Mouse (Mus musculus) gastrocnemius, adult 18-20 months (tissue): ENCODE measurements at regions not wholly inside any gene's neighbourhood (a gene's known extent, or its start where the extent isn't known, plus 50 kb on each side); places are given as distances from the start of the nearest gene placed in this dataset.

Source experiments
- DNase-seq: peaks from one replicate; pipeline ENCODE4 v3.0.0; 2021; ENCODE audit warnings: low spot score

DNA sequence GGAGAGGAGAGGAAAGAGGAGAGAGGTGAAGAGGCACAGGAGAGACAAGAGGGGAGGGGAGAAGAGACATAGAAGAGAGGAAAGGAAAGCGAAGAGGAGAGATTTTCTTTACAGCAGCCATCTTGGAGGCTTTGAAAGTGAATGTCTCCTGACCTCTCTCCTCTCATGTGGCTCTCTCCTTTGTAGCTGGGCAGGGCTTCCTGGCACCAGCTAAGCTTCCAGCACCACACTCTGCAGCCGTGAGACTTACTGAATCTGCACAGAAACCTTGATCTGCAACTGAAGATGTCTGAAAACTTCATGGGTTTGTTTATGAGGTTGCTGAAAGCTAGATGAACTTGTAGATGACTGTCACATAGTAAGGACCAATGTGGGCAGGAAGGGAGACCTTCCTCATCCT, 471.6 kb upstream of the 3110018I06Rik start:
- DNase-seq, result no peak

DNA sequence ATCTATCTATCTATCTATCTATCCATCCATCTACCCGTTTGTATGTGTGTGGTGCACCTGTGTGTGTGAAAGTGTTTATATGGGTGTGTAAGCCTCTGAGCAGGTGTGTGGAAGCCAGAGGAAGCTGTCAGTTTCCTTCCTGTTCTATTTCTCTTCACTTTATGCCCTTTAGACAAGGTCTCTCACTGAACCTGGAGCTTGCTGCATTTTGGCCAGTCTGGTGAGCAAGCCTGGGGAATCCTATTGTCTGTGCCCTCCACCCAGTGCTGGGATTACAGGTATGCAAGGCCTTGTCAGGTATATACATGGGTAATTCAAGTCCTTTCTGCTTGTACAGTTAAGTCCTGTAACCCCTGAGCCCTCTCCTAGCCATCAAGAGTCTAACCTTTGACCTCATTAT, 466.6 kb upstream of the 3110018I06Rik start:
- no peak for DNase-seq

DNA sequence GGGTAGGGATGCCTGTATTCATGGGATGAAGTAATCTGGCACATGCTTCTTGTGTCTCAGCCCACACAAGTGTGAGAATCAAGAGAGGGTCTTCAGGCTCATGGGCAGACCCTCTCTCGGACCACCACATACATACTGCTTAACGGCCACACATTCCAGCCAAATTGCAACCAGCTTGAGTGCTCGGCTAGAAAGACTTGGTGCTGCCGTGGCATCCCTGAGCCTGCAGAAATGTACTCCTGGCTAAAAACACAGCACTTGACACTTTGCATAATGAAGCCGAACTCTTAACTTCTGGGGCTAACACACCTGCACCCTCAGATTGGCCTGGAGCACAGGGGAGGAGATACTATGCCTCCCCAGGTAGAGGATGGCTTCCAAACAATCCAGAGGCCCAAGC, 461.6 kb upstream of the 3110018I06Rik start:
- no peak for DNase-seq

DNA sequence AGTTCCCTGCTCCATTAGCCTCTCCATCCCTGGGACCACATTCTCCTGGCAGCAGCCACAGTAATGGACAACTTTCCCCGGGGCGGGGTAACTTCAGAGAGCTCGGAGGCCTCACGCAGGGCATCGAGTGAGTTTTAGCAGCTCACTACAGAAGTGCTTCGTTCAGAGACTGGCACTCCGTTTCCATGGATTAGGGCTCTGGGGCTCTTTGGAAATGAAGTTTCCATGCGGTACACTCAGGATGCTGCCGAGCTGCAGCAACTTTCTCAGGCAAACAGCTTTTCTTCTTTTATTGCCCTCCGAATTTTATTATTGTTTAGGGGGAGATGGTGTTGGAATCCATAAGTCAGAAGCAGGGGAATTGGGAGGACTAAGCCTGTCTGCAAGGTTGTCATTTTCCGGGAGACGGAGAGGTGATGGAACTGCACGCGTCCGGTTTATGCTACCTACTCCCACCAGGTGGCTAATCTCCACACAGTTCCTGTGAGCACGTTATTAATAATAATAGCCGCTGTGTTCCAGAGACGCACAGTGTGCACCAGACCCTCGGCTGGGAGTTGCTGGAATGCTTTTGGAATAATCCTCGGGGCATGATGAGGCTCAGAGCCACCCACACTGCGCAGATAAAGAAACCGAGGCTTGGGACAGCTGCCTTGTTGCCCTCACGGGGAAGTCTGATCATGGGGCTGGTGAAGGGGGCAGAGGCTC, 460.4 kb upstream of the 3110018I06Rik start:
- no peak for DNase-seq

DNA sequence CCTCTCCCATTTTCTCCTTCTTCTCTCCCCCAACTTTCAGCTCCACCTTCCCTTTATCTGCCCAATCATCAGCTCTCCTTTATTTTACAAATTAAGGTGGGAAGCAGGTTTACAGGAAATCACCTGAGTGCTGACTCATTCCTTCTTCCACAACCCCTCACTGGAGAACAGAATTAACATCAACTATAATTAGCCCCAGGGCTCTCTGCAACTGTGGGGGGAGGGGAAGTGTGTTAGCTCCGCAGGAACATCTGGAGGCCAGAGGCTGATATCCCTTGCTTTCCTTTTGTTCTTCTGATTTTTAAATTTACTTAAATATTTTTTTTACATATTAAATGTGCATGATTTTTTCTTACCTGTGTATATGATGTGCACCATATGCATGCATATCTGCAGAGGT, 459.4 kb upstream of the 3110018I06Rik start:
- DNase-seq, result no peak

DNA sequence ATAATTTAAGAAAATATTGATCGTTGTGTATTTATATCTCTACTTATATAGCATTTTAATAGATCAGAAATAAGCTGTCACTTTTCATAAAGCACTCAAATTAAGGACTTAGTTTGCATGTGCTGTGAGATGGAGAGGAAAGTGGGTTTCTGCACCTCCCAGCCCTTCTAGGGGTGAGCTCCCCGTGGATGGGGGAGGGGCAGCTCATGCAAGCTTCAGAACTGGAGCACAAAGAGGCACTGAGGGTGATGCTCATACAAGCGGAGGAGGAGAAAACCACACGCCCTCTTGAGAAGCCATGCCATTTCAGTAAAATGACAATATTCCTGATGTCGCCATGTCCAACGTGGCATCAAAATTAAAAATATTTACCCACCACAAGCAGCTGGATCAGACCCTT, 452.1 kb upstream of the 3110018I06Rik start:
- no peak for DNase-seq

DNA sequence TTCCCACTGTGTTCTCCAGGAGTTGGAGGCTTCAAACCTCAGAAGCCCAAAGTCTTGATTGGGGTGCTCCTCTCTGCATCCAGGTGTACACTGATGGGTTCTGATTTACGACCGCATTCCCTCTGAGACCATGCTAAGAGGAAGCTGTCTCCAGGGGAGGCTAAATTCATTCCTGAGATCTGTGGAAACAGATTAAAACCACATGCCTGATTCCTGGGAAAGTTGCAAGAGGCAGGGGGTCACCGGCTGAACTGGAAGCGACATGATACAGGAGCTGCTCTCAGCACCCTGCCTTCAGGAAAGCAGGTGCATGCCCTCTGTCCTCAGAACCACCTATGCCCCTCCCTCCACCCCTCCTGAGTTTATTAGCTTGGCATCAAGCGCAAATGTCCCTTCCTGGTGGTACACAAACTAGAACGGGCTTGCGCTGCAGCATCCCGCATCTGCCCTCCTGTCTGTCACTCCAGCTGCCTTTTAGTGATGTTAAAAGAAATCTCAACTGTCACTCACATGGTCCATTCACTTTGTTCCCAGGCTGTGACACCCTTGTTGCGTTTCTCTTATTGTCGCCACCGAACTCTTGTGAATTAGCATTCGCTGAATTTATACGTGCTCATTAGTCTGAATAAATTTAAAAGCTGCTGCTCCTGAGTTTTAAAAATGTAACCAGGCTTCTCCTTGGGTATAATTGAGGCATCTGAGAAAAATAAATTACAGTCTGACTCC, 446.3 kb upstream of the 3110018I06Rik start:
- no peak for DNase-seq

DNA sequence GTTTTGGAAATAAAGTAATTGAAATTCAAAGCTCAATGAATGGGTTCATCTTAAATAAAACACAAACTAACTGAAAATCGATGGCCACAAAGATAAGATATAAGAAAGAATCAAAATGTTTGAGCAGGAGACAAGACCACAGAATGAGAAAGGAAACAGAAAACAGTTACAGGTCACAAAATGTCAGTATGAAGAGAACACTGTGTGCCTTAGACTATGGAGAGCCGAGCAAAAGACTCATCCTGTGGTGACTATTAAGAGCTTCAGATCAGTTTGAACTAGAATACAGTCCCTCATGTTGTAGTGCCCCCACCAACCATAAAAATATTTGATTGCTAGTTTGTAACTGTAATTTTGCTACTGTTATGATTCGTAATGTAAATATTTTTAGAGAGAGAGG, 441.9 kb upstream of the 3110018I06Rik start:
- no peak for DNase-seq

DNA sequence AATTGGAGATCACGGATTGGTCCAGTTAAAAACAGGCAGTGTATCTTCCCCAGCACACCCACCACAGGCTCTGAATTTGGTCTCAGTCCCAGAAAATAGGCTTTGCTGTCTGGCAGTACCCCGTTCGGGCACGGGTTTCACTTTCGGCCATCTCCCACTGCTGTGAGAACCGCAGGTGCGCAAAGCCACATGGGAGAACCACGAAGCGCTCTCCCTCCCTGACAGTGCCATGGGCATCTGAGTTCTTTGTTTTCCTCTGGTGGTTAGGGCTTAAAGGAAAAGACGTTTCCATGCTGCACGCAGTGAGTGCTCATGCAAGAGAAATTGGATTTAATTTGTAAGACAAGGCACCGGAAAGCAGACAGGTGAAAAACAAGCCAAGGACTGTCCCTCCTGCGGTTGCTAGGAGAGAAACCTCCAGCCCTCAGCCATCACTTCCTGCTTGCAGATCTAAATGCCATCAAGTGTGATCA, 441.3 kb upstream of the 3110018I06Rik start:
- no peak for DNase-seq

DNA sequence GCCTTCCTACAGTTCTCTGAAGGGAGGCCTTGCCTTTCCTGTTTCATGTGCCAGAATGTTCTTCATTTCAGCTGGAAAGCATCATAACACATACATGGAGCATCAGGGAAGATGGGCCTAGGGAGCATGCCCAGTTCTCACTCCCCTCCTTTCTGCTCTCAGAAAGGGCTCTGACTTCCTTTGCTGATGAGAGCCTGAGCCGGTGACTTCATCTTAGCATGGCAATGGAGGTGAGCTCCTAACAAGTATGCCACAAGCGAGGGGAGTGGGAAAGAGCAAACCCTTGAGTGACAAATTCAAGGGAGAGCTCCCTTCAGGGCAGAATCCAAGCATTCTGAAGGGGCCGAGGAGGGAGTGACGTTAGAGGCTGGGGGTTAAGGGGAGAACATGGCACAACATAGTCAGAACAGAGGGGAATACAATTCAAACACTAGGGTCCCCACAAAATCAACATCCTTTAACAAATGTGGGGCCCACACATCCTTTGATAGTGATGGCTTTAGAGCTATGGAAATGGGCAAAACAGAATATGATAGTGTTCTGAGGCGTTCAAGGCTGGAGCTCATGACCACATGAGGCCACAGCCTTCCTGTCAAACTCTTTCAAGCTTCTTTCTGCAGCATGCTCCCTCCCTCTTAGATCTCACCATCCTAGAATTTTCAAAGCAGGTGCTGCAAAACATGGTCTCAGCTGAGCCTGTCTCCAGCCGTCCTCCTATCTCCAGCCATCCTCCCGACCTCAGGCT, 437.4 kb upstream of the 3110018I06Rik start:
- no peak for DNase-seq

DNA sequence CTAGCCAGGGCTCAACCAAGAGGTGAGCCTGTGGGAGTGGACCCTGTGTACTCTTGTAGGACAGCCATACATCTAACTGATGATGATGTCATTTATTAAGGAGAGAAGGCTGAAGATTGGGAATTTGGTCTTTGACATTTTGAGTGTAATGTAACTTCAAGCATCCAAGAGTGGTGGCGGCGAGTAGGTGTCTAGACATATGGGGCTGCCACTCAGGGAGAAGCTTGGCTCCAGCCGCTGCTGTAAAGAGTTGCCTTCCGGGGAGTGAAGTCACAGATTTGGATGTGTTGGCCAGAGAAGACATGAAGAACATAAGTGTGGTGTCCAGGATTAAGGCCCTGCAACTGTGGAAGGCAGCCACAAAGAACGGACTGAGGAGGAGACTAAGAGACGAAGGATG, 436.3 kb upstream of the 3110018I06Rik start:
- no peak for DNase-seq

DNA sequence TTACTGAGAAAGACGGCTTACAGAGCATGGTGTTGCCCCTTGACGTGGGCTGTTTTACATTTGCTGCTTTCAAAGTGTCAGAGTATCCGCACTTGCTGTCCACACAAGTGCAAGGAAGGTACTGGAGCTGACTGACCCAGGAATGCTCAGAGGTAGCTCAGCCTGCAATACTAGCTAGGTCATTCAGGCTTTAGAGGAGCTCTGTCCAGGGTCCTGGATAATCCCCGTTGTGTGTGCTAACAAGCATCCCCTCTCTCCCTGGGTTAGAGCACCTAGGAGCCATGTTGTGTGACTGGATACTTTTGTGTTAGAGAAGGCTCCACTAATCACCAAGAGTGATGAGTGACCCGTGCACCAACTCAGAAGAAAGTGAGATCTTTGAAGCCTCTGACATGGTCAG, 431.9 kb upstream of the 3110018I06Rik start:
- DNase-seq, result no peak

DNA sequence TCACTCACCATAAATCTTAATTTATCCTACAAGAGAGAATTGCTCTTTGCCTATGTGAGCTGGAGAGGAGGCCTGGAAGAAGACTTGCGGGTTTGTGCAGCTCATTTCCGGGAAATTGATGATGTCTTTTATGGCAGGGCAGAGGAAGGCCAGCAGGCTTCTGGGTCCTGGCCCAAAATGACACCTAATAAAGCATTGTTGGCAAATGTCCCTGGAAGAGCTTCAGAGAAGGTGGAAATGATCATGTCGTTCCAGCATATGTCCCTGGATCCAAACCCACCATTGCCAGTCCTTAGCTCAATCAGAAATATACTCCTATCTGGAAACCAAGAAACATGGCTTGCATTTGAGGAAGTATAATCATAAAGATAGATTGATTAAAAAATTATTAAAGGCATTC, 427.9 kb upstream of the 3110018I06Rik start:
- no peak for DNase-seq

DNA sequence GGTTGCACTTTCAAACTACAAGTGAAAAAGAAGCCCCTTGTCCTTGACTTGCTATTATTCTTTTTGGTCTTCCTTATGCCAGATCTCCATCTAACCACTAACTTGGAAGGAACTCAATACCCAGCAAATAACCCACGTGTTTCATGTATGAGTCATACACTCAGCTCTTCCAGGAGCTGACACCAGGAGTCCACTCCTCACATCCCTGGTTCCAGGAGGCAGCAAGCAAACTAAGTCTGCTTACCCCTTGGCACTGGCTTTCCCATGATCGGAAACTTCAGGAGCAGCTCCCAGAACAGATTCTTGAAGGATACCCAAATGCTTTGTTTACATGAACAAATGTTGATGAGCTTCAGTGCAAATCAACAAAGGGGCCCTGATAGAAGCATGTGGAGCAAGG, 421.1 kb upstream of the 3110018I06Rik start:
- no peak for DNase-seq

DNA sequence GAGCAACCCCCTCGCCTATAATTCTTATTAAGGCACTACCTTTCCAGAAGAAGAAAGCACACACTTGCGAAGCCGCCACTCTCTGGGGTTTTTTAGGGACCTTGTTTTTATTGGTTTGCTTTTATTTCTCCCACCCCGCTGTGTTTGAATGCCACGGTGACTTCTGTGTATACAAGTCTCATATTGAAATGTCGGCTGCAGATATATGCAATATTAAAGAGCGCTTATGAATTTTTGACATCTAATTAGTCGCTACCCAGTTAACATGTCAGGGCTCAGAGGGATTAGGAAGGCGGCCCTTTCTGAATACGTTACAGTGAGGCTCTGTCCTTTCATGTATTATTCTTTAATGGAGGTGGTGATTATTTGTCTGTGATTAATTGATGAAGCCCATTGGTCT, 405.9 kb upstream of the 3110018I06Rik start:
- no peak for DNase-seq

DNA sequence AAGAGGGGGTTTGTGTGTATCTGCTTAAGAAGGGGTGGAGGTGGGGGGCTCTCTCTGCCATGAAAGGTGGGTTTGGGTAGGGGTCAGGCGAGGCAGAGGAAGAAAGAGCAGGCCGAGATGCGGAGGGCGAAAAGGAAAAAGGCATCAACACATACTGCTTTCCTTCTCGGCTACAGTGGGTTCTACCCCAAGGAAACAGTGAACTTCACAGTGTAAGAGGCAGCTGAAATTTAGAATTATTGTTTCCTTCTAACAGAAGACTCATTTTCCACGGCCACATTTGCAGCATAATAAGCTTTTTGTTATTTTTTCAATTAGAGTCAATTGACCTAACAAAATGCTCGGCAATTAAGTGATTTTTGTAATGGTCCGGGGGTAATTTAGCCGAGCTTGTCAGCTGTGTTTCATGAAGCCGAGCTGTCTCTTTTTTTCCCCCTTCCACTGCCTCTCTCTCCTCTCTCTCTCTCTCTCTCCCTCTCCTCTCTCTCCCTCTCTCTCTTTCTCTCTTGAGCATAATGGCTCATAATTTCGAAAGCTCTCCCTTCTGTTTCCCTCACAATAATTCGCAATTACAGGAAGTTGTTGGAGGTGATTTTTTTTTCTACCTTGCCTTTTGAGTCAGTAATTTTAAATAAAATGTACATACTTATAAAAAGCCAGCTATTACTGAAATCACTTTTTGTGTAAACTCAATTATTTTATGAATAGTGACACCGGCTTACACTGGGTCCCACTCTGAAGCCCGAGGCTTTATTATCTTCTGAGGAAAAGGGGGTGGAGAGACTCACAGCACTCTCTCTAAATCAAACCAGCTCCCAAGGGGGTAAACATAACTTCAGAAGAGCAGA, 403.1 kb upstream of the 3110018I06Rik start:
- DNase-seq, result no peak

DNA sequence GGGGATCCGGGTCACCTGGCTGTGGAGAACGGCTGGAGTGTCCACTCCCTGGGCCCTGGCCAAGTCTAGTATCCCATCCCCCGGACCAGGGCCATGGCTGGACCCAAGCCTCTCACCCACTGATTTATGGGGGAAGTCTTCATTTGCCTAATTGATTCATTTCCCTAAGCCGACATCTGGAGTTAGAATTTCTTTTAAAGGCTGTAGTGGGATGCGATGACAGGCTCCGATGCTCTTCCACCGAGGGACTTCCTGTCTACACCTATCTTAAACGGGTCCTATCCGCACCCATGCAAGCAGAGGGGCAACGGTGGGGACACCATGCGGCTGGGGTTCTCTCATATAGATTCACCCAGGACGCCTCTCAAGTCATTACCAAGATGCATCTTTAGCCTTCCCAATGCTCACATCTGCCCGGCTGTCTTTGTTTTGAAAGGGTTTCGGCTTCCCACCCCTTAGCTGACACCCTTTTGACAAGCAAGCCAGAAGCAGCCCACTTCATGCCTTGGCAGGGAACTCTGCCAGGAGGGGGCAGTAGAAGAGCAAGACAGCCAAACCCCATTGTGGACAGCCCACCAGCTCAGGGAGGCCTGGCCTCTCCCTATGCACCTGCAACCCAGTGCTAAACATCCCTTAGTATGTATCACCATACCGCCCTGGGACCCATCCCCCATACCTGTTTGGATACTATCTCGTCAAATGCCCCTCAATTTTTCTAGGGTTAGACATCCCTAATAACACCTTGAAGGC, 402.4 kb upstream of the 3110018I06Rik start:
- DNase-seq, result no peak

DNA sequence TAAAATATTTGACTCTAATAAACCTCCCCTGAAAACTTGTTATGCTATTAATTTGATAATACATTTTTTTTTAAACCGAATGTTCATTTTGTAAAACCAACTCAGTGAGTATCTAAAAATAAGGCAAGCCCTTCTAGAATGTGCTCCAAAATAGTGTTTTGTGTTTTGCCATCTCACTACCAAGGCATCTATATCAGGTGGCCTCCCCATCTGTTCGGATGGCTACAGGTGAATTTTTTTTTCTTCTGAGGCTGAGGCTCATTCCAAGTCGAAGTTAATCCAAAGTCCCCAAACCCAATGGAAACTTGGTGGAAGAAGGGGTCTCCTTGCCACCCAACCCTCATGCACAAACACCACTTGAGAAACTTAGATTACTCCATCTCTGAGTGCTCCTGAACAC, 396.3 kb upstream of the 3110018I06Rik start:
- no peak for DNase-seq

DNA sequence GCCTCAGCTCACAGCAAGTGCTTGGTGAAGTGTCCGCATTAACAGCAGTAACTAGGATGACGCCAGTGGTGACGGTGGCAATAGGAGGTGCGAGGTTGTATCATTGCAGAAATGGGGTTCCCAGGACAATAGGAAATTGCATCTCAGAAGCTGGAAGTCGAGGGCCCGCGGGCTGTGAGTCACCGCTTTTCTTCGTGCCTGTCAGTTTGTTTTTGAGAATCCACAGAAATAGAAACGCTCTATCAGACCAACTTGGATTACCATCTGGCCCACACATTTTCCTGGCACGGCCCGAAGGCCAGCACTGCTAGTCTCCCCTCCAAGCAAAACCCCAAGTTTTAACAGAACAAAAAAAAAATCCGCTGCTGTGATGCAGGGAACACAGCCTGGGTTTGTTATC, 395.1 kb upstream of the 3110018I06Rik start:
- no peak for DNase-seq

DNA sequence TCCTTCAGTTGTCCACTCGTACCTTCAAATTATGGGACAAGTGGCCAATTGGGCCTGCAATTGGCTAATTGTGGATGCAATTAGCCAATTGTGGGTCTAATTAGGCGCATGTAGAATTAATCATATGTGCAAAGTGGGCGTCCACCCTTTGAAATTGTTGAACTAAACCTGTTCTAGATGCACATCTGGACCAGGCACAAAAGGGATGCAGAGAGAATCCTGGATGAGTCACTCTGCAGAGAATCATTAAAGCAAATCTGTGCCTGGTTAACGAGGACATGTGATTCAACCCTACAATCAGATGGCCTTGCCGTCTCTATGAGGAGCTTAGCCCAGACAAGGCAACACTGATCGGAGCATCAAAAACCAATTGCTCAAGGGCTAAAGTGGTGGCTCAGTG, 393.0 kb upstream of the 3110018I06Rik start:
- DNase-seq, result no peak

DNA sequence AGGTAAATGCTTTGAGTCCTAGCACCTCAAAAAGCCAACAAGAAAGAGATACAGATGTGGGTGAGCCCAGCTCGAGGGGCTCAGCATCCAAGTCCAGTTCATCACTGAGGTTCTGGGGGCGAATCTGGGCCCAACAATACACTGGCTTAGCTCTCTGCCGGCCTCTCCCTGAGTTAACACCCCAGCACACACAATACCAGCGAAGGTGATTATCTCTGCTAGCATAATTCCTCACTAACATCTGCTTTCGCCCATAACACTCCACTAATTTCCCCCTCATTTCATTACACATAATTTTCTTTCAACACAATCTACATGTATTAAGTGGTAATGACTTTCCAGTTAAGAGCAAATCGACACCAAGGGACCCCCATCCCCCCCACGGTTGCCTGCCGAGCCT, 383.9 kb upstream of the 3110018I06Rik start:
- no peak for DNase-seq
